Mouse (Mus musculus): ENCODE measurements around the gene Lce1k.

DNA sequence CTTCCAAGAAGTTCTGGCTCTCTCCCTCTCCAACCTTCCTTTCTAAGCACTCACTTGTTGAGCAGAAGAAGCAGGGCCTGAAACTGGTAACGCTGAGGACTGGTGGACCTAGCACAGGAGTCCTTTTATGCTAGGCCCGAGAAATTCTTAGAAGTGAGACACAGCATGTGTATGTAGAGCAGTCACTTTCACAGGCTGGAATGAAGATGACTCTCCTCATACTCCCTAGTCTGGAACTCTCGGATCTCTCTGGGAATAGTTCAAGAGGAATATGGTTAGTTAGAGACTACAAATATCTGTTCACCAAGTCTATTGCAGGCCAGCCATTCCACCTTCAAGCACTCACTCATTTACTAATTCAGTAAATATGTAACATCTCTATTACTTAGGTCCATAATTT, 43.5 kb upstream of the Lce1k start, which contains the start of gene Lce1l:
- TF ChIP-seq CTCF (IDR thresholded peaks at IDR 0.05; ENCODE audit: borderline replicate concordance, insufficient read depth, low read depth, low read length) (no peak), POLR2A (IDR thresholded peaks at IDR 0.05; ENCODE audit: borderline replicate concordance, insufficient read depth, low read length) (no peak)
